Mouse (Mus musculus): ENCODE results near the gene Stxbp6.
A peak's percentile ranks its signal among the peaks of the same experiment; 100 is the strongest.
"Not testable (repeated sequence)": the region's sequence is repeated elsewhere in the genome, so short reads cannot be mapped to it uniquely, and the experiment has no call there.

Gene Stxbp6

GRCm38 (mm10) chr12:45074611-45075342 lies at the start of gene Stxbp6:
Stxbp6 (minus strand) TSS chr12:45074709.
- peak in 1 of 2 experiments; percentile 67 for DNase-seq (ENCODE audit: low spot score in 2 of 2)

- DNase-seq (ENCODE audit: low spot score in 2 of 2): not testable (repeated sequence)
These were observed 28.4 kb upstream of the Stxbp6 start for GRCm38 (mm10) chr12:45102954-45103353.

- DNase-seq (ENCODE audit: low spot score in 2 of 2): no peak
These were observed 19.2 kb upstream of the Stxbp6 start for GRCm38 (mm10) chr12:45093732-45094131.

GRCm38 (mm10) chr12:45092444-45092843 lies 17.9 kb upstream of the Stxbp6 start:
- no peak for DNase-seq (ENCODE audit: low spot score in 2 of 2)

GRCm38 (mm10) chr12:45083145-45083475 lies 8.6 kb upstream of the Stxbp6 start:
- DNase-seq (ENCODE audit: low spot score in 2 of 2): no peak

GRCm38 (mm10) chr12:45082379-45083144 lies 8.1 kb upstream of the Stxbp6 start:
- no peak for DNase-seq (ENCODE audit: low spot score in 2 of 2)

- no peak for DNase-seq (ENCODE audit: low spot score in 2 of 2)
These were observed 7.1 kb upstream of the Stxbp6 start for GRCm38 (mm10) chr12:45081617-45082016.

GRCm38 (mm10) chr12:45080753-45081122 lies 6.2 kb upstream of the Stxbp6 start:
- no peak for DNase-seq (ENCODE audit: low spot score in 2 of 2)

GRCm38 (mm10) chr12:45080036-45080752 lies 5.7 kb upstream of the Stxbp6 start:
- DNase-seq (ENCODE audit: low spot score in 2 of 2): no peak

- no peak for DNase-seq (ENCODE audit: low spot score in 2 of 2)
These were observed 1.1 kb upstream of the Stxbp6 start for GRCm38 (mm10) chr12:45075631-45076030.

- DNase-seq (ENCODE audit: low spot score in 2 of 2): peak; percentile 78 to 79
These were observed 387 bp downstream of the Stxbp6 start for GRCm38 (mm10) chr12:45074042-45074601.

- DNase-seq (ENCODE audit: low spot score in 2 of 2): no peak
These were observed 1.0 kb downstream of the Stxbp6 start for GRCm38 (mm10) chr12:45073331-45074041.

GRCm38 (mm10) chr12:45072185-45072584 lies 2.3 kb downstream of the Stxbp6 start:
- DNase-seq (ENCODE audit: low spot score in 2 of 2): no peak

- DNase-seq (ENCODE audit: low spot score in 2 of 2): no peak
These were observed 4.3 kb downstream of the Stxbp6 start for GRCm38 (mm10) chr12:45070186-45070585.

- no peak for DNase-seq (ENCODE audit: low spot score in 2 of 2)
These were observed 6.3 kb downstream of the Stxbp6 start for GRCm38 (mm10) chr12:45068145-45068754.

GRCm38 (mm10) chr12:45067686-45068085 lies 6.8 kb downstream of the Stxbp6 start:
- DNase-seq (ENCODE audit: low spot score in 2 of 2): no peak

- DNase-seq (ENCODE audit: low spot score in 2 of 2): peak; percentile 27 to 63
These were observed 7.3 kb downstream of the Stxbp6 start for GRCm38 (mm10) chr12:45067047-45067685.

- no peak for DNase-seq (ENCODE audit: low spot score in 2 of 2)
These were observed 10.9 kb downstream of the Stxbp6 start for GRCm38 (mm10) chr12:45063606-45064005.

- no peak for DNase-seq (ENCODE audit: low spot score in 2 of 2)
These were observed 13.2 kb downstream of the Stxbp6 start for GRCm38 (mm10) chr12:45061336-45061735.

- no peak for DNase-seq (ENCODE audit: low spot score in 2 of 2)
These were observed 13.7 kb downstream of the Stxbp6 start for GRCm38 (mm10) chr12:45060804-45061203.

- DNase-seq (ENCODE audit: low spot score in 2 of 2): no peak
These were observed 16.5 kb downstream of the Stxbp6 start for GRCm38 (mm10) chr12:45058007-45058406.
